Mouse (Mus musculus) spleen, embryonic (tissue): ENCODE measurements around the gene Aktip.

ENCODE experiments used
- CTCF ChIA-PET: fragments of 350-600 bp; sonication (Branson Sonifier 250); formaldehyde crosslinking; loops from one replicate; lab custom pipeline; 2022; lab: Charles Lee

Gene Aktip

GRCm38 (mm10) chr8:91126786-91127185 lies 73.0 kb downstream of the Aktip start:
- CTCF ChIA-PET: no interaction called here

GRCm38 (mm10) chr8:91124315-91124714 lies 75.5 kb downstream of the Aktip start:
- CTCF ChIA-PET: no interaction called here

GRCm38 (mm10) chr8:91118131-91118530 lies 81.6 kb downstream of the Aktip start:
- CTCF ChIA-PET: no interaction called here

GRCm38 (mm10) chr8:91117537-91117936 lies 82.2 kb downstream of the Aktip start:
- CTCF ChIA-PET: no interaction called here

GRCm38 (mm10) chr8:91114910-91115309 lies 84.9 kb downstream of the Aktip start:
- CTCF ChIA-PET: no interaction called here

- CTCF ChIA-PET: no interaction called here
Observed at GRCm38 (mm10) chr8:91114428-91114827, 85.3 kb downstream of the Aktip start.

- CTCF ChIA-PET: no interaction called here
Observed at GRCm38 (mm10) chr8:91111868-91112477, 87.8 kb downstream of the Aktip start.

GRCm38 (mm10) chr8:91106271-91106670 lies 93.5 kb downstream of the Aktip start:
- CTCF ChIA-PET: no interaction called here

GRCm38 (mm10) chr8:91098106-91098505 lies 101.7 kb downstream of the Aktip start:
- CTCF ChIA-PET: no interaction called here

GRCm38 (mm10) chr8:91094135-91094534 lies 105.6 kb downstream of the Aktip start:
- CTCF ChIA-PET: no interaction called here

GRCm38 (mm10) chr8:91089601-91090000 lies 110.2 kb downstream of the Aktip start:
- CTCF ChIA-PET: no interaction called here

- CTCF ChIA-PET: no interaction called here
Observed at GRCm38 (mm10) chr8:91088452-91088851, 111.3 kb downstream of the Aktip start.

- CTCF ChIA-PET: interaction anchor here (0.7 to 2.2 kb wide), 2 partner anchors 12 to 48 kb away, joined by 7 to 9 read pairs; partner anchors contain the start of gene Rbl2
Observed at GRCm38 (mm10) chr8:91082428-91082827, 117.3 kb downstream of the Aktip start.

- CTCF ChIA-PET: interaction anchor here (2.2 kb wide), 1 partner anchor 12 kb away, joined by 7 read pairs; the partner anchor contains the start of gene Rbl2
Observed at GRCm38 (mm10) chr8:91081911-91082310, 117.9 kb downstream of the Aktip start.

GRCm38 (mm10) chr8:91079678-91080077 lies 120.1 kb downstream of the Aktip start:
- CTCF ChIA-PET: no interaction called here

- CTCF ChIA-PET: no interaction called here
Observed at GRCm38 (mm10) chr8:91077077-91077867, 122.5 kb downstream of the Aktip start.

GRCm38 (mm10) chr8:91070275-91070859 lies 129.4 kb downstream of the Aktip start:
- CTCF ChIA-PET: interaction anchor here (0.6 to 2.6 kb wide), 2 partner anchors 11 to 1808 kb away, joined by 3 to 7 read pairs; no protein-coding TSS in a partner anchor

- CTCF ChIA-PET: interaction anchor here (2.6 kb wide), 1 partner anchor 11 kb away, joined by 7 read pairs; no protein-coding TSS in a partner anchor
Observed at GRCm38 (mm10) chr8:91069834-91070233, 129.9 kb downstream of the Aktip start, which contains the start of gene Rbl2. Gene Rbl2 (plus strand): TSS chr8:91070057.

- CTCF ChIA-PET: interaction anchor here (2.6 kb wide), 1 partner anchor 12 kb away, joined by 7 read pairs; no protein-coding TSS in a partner anchor
Observed at GRCm38 (mm10) chr8:91069407-91069806, 130.4 kb downstream of the Aktip start.

- CTCF ChIA-PET: no interaction called here
Observed at GRCm38 (mm10) chr8:91065179-91065578, 134.6 kb downstream of the Aktip start.
